Comparison of ENCODE assay signal across 8 mouse cellular contexts in the genomic region with DNA sequence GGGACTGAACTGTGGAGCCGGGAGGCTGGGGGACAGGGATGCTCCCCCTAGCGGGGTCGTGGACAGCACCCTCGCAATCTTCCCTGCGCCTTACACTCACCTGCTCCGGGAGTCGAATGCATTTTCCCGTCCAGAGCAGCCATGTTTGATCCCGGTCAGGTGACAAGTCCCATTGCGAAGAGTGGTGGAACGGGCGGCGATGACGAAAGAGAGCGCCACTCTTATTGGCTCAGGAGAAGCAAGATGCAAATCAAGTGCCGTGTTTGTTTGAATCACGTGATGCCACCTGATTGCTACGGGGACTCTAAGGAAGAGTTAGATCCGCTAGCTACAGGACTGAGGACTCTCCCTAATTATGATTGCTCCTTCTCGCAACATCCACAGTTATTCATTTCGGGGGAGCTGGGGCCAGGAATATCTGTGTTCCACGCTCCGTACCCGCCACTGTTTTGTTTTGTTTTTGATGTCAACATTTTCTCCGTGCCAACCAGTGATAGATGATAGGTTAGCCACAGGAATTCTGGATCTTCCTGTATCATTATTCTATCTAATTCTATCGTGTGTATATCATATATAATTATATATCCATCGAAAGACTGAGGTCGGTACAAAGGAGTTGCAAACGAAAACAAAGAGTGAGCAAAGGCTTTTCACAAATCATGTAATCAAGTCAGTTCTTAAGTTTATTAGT. TPM values are rescaled to one million over a fixed set of nuclear protein-coding genes. Genes with fewer than 3 reads are reported as not detected.
A peak's percentile ranks its signal among the peaks of the same experiment; 100 is the strongest.
DNase-seq lines count a peak whose midpoint lies in the region; ATAC-seq lines count a peak whose summit lies in the region.

A gene (minus strand): TSS at position 179 of the 691 bp plus-strand sequence.

- peak; percentile 97 for DNase-seq in adipocyte (ENCODE audit: low spot score)
- peak; percentile 98 for DNase-seq in embryo, embryonic 10 days (ENCODE audit: low spot score)
- DNase-seq in gastrocnemius, postnatal 10 days: peak; percentile 83
- peak; percentile 96 for DNase-seq in induced T-regulatory cell, adult 2 months (ENCODE audit: low read depth)
- peak; percentile 91 to 97 for DNase-seq in left cerebral cortex, adult 9 months (ENCODE audit: low spot score in 2 of 2)
- peak; percentile 89 for DNase-seq in right cerebral cortex, postnatal 14 days
- peak; percentile 87 to 94 for DNase-seq in urinary bladder, postnatal 36 days (ENCODE audit: low spot score in 2 of 2)

- ATAC-seq in megakaryocyte progenitor cell, adult 5-6 weeks (replicated peaks; ENCODE audit: poor library complexity): peak; percentile 86

RNA-seq across cellular contexts. Expression of the gene that starts here (rescaled TPM):
- total RNA-seq in gastrocnemius, postnatal 10 days (2021): 10 to 100 TPM; 14.2 to 15.0 TPM
- 19.7 and 26.5 TPM in 2 replicates for total RNA-seq in megakaryocyte progenitor cell, adult 5-6 weeks (2015)
- total RNA-seq in megakaryocyte progenitor cell, adult 5-6 weeks (2017): 15.8 and 17.4 TPM in 2 replicates

Comparison
In these comparisons a context has a peak if more than half of its experiments do, and no peak if none do; other contexts are left out.
1. Peak in every context shown above with its lines: DNase-seq and ATAC-seq.